Mouse (Mus musculus): ENCODE measurements around the gene Zfhx2.

DNA sequence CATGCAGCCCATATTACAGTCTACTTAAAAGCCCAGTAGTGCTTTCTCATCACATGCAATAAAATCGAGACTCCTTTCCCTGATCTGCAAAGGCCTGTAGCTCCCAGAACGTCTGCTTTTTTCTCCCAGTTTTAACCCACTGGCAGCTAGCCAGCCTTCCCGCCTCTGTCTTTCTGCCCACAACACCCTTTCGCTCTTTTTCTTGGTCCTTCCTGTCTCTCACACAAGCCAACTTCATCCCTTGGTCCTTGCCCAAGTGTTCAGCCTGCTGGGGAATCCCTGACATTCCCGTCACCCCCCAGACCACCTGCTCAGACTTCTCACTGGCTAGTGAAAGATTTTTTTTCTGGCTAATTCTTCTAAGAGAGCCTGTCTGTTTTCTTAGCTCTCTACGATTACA lies 15.9 kb downstream of the Zfhx2 start:
- no peak for TF ChIP-seq CTCF (IDR thresholded peaks at IDR 0.05; ENCODE audit: insufficient read depth, low read depth, low read length)
- TF ChIP-seq POLR2A (IDR thresholded peaks at IDR 0.05; ENCODE audit: insufficient read depth, low read depth, low read length), result no peak

All from olfactory bulb, adult 2 months (tissue).